Mouse (Mus musculus): ENCODE results near the gene Gsn.

GRCm38 (mm10) chr2:35252733-35253132 is 3.4 kb upstream of the Gsn start:
- TF ChIP-seq GATA1 (IDR thresholded peaks at IDR 0.05; ENCODE audit: low read length) (no peak), TAL1 (IDR thresholded peaks at IDR 0.05; ENCODE audit: low read length) (no peak)

Measured in erythroblast, embryonic 14.5 days (primary cell).